Mouse (Mus musculus): Measurements from ENCODE around the gene Gm10184. TPM values are rescaled to one million over a fixed set of nuclear protein-coding genes. Genes with fewer than 3 reads are reported as not detected.
"Not testable (repeated sequence)": the region's sequence is repeated elsewhere in the genome, so short reads cannot be mapped to it uniquely, and the experiment has no call there.

Gene Gm10184
- total RNA-seq (2021), result 10 to 100 TPM; 68.6 to 85.1 TPM

- intact Hi-C loops (cut with DNase I), result no loop called here
- DNase-seq, result no peak
Measured at GRCm38 (mm10) chr17:89910349-89910748, at the start of gene Gm10184. TSS of gene Gm10184 (minus strand) at chr17:89910449.

GRCm38 (mm10) chr17:89933950-89934349 lies 23.7 kb upstream of the Gm10184 start:
- intact Hi-C loops (cut with DNase I), result no loop called here
- no peak for DNase-seq

- intact Hi-C loops (cut with DNase I), result no loop called here
- DNase-seq, result no peak
Measured at GRCm38 (mm10) chr17:89907686-89908085, 2.6 kb downstream of the Gm10184 start.

GRCm38 (mm10) chr17:89904701-89905100 lies 5.5 kb downstream of the Gm10184 start:
- intact Hi-C loops (cut with DNase I); DNase-seq: not testable (repeated sequence)

- intact Hi-C loops (cut with DNase I), result no loop called here
- DNase-seq, result no peak
Measured at GRCm38 (mm10) chr17:89902767-89903166, 7.5 kb downstream of the Gm10184 start.

- intact Hi-C loops (cut with DNase I), result no loop called here
- no peak for DNase-seq
Measured at GRCm38 (mm10) chr17:89900610-89901009, 9.6 kb downstream of the Gm10184 start.

- no peak for DNase-seq
- intact Hi-C loops (cut with DNase I), result no loop called here
Measured at GRCm38 (mm10) chr17:89899813-89900212, 10.4 kb downstream of the Gm10184 start.

- intact Hi-C loops (cut with DNase I), result no loop called here
Measured at GRCm38 (mm10) chr17:89864996-89865395, 45.3 kb downstream of the Gm10184 start.

More at GRCm38 (mm10) chr17:89864996-89865395, 45.3 kb downstream of the Gm10184 start:
- no peak for DNase-seq

Data from heart, postnatal 10 days (tissue).